Mouse (Mus musculus): ENCODE measurements around the gene Hoxa5. TPM values are rescaled to one million over a fixed set of nuclear protein-coding genes. Genes with fewer than 3 reads are reported as not detected.

Gene Hoxa5
- polyA plus RNA-seq, 1 experiment from 2014 or later, result 1.3 TPM

- no peak overlapping the region for H3K9ac ChIP-seq (ENCODE audit: low read length)
- H3K9me3 ChIP-seq (replicated peaks; ENCODE audit: control insufficient read depth, low read length), result no peaks in the 10 kb centered on the region
- no peak overlapping the region for H3K27ac ChIP-seq (ENCODE audit: low read length)
- H3K4me1 ChIP-seq (ENCODE audit: control insufficient read depth, insufficient read depth, low read length), result peaks cover 4% of the 10 kb centered on the region
- peak overlapping the region; percentile 5 for H3K4me3 ChIP-seq (ENCODE audit: low read length)
- peak overlapping the region; percentile 35 for H3K4me2 ChIP-seq (ENCODE audit: low read depth, low read length)
- 1% methylated on average over 37 of the region's 37 CpGs for WGBS
- peaks cover 96% of the 10 kb centered on the region for H3K27me3 ChIP-seq (ENCODE audit: control insufficient read depth, insufficient read depth, low read length)
- peak; percentile 64; the same call in 1 of the 2 replicates for ATAC-seq (replicated peaks; ENCODE audit: extremely low read depth, insufficient read depth, low FRiP score)
- H3K36me3 ChIP-seq (ENCODE audit: control insufficient read depth, insufficient read depth), result no peaks in the 10 kb centered on the region
Measured at GRCm38 (mm10) chr6:52211170-52211935, 7.0 kb upstream of the Hoxa5 start.

GRCm38 (mm10) chr6:52209685-52210046 is 5.3 kb upstream of the Hoxa5 start:
- Histone ChIP-seq H3K4me1 (ENCODE audit: control insufficient read depth, insufficient read depth, low read length) (peaks cover 4% of the 10 kb centered on the region), H3K4me3 (ENCODE audit: low read length) (no peak overlapping the region), H3K36me3 (ENCODE audit: control insufficient read depth, insufficient read depth) (no peaks in the 10 kb centered on the region), H3K4me2 (ENCODE audit: low read depth, low read length) (no peak overlapping the region), H3K9ac (ENCODE audit: low read length) (no peak overlapping the region), H3K27me3 (ENCODE audit: control insufficient read depth, insufficient read depth, low read length) (peaks cover 95% of the 10 kb centered on the region), H3K9me3 (replicated peaks; ENCODE audit: control insufficient read depth, low read length) (no peaks in the 10 kb centered on the region), H3K27ac (ENCODE audit: low read length) (no peak overlapping the region)
- no peak for ATAC-seq (replicated peaks; ENCODE audit: extremely low read depth, insufficient read depth, low FRiP score)
- 16% methylated on average over 12 of the region's 12 CpGs for WGBS

DNA sequence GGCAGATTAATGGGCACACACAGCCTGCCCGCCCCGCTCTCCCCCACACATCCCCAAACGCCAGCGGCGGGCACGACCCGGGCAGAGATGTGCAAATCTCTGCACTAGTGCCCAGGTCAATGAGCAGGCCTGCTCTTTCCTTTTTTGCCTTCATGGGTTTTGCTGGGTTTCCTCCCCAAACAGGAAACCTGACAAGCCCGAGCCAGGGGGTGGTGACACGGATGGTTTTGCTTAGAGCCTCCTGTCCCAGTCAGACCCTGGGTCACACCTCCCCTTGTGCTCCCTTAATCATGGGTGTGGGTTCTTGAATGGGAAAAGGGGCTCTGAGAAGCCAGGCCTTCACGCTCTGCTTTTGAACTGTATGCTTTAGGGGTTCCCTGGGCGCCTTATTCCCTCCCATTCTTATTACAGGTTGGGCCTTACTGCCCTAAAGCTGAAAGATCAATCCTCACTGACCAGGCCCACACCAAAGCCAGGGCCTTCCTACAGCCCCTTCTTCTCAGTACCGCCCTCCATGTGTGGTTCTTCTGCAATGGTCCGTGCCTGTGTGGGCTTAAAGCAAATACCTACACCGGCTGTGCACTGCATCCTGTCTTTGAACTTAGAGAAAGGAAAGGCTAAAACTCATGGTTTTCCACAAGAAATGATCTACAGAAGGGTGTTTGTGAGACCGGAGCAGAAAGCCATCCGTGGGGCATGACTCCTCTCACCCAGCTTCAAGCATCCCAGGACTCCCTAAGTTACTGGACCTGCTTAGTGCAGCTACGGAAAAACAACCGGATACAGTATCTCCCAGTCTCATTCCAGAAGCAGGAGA is 4.7 kb upstream of the Hoxa5 start:
- H3K4me3 ChIP-seq (ENCODE audit: low read length), result peak overlapping the region; percentile 28
- peaks cover 95% of the 10 kb centered on the region for H3K27me3 ChIP-seq (ENCODE audit: control insufficient read depth, insufficient read depth, low read length)
- 15% methylated on average over 18 of the region's 18 CpGs for WGBS
- no peak overlapping the region for H3K9ac ChIP-seq (ENCODE audit: low read length)
- H3K27ac ChIP-seq (ENCODE audit: low read length), result no peak overlapping the region
- H3K4me1 ChIP-seq (ENCODE audit: control insufficient read depth, insufficient read depth, low read length), result peaks cover 5% of the 10 kb centered on the region
- no peaks in the 10 kb centered on the region for H3K36me3 ChIP-seq (ENCODE audit: control insufficient read depth, insufficient read depth)
- ATAC-seq (replicated peaks; ENCODE audit: extremely low read depth, insufficient read depth, low FRiP score), result no peak
- no peaks in the 10 kb centered on the region for H3K9me3 ChIP-seq (replicated peaks; ENCODE audit: control insufficient read depth, low read length)
- H3K4me2 ChIP-seq (ENCODE audit: low read depth, low read length), result peak overlapping the region; percentile 54

- Histone ChIP-seq H3K4me1 (ENCODE audit: control insufficient read depth, insufficient read depth, low read length) (peaks cover 7% of the 10 kb centered on the region; the same call in 1 of the 2 replicates), H3K9me3 (replicated peaks; ENCODE audit: control insufficient read depth, low read length) (no peaks in the 10 kb centered on the region), H3K36me3 (ENCODE audit: control insufficient read depth, insufficient read depth) (no peaks in the 10 kb centered on the region), H3K4me3 (ENCODE audit: low read length) (peak within 1 kb of the TSS; percentile 28), H3K9ac (ENCODE audit: low read length) (no peak within 1 kb of the TSS), H3K27me3 (ENCODE audit: control insufficient read depth, insufficient read depth, low read length) (peaks cover 87% of the 10 kb centered on the region), H3K27ac (ENCODE audit: low read length) (no peak within 1 kb of the TSS), H3K4me2 (ENCODE audit: low read depth, low read length) (peak within 1 kb of the TSS; percentile 54)
- WGBS, result 4% methylated on average over 47 of the region's 47 CpGs
- no peak for ATAC-seq (replicated peaks; ENCODE audit: extremely low read depth, insufficient read depth, low FRiP score)
Measured at GRCm38 (mm10) chr6:52208072-52208867, 3.9 kb upstream of the Hoxa5 start, which contains the start of gene Hoxa6. Gene Hoxa6, minus strand, starts transcription at chr6:52208722.

DNA sequence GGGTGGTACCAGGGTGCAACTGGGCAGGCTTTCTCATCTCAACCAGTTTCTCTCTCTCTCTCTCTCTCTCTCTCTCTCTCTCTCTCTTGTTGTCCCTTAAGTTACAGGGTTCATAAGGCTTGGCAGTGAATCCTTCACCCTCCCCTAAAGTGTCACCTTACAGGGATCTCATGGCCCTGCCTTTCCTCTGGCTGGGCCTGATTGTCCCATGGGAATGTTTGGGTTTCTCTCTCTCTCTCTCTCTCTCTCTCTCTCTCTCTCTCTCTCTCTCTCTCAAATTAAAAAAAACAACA is 3.2 kb upstream of the Hoxa5 start:
- H3K27ac ChIP-seq (ENCODE audit: low read length), result no peak overlapping the region
- no peak overlapping the region for H3K9ac ChIP-seq (ENCODE audit: low read length)
- no peak overlapping the region for H3K4me3 ChIP-seq (ENCODE audit: low read length)
- H3K9me3 ChIP-seq (replicated peaks; ENCODE audit: control insufficient read depth, low read length), result no peaks in the 10 kb centered on the region
- H3K4me1 ChIP-seq (ENCODE audit: control insufficient read depth, insufficient read depth, low read length), result peaks cover 3% of the 10 kb centered on the region; the same call in 1 of the 2 replicates
- no peak for ATAC-seq (replicated peaks; ENCODE audit: extremely low read depth, insufficient read depth, low FRiP score)
- H3K4me2 ChIP-seq (ENCODE audit: low read depth, low read length), result no peak overlapping the region
- H3K27me3 ChIP-seq (ENCODE audit: control insufficient read depth, insufficient read depth, low read length), result peaks cover 84% of the 10 kb centered on the region
- H3K36me3 ChIP-seq (ENCODE audit: control insufficient read depth, insufficient read depth), result no peaks in the 10 kb centered on the region

- no peak for ATAC-seq (replicated peaks; ENCODE audit: extremely low read depth, insufficient read depth, low FRiP score)
- H3K9ac ChIP-seq (ENCODE audit: low read length), result no peak overlapping the region
- H3K4me3 ChIP-seq (ENCODE audit: low read length), result no peak overlapping the region
- H3K27ac ChIP-seq (ENCODE audit: low read length), result no peak overlapping the region
- H3K9me3 ChIP-seq (replicated peaks; ENCODE audit: control insufficient read depth, low read length), result no peaks in the 10 kb centered on the region
- H3K4me2 ChIP-seq (ENCODE audit: low read depth, low read length), result no peak overlapping the region
- 18% methylated on average over 4 of the region's 4 CpGs for WGBS
- peaks cover 82% of the 10 kb centered on the region for H3K27me3 ChIP-seq (ENCODE audit: control insufficient read depth, insufficient read depth, low read length)
- peaks cover 3% of the 10 kb centered on the region; the same call in 1 of the 2 replicates for H3K4me1 ChIP-seq (ENCODE audit: control insufficient read depth, insufficient read depth, low read length)
- no peaks in the 10 kb centered on the region for H3K36me3 ChIP-seq (ENCODE audit: control insufficient read depth, insufficient read depth)
Measured at GRCm38 (mm10) chr6:52206882-52207683, 2.7 kb upstream of the Hoxa5 start.

DNA sequence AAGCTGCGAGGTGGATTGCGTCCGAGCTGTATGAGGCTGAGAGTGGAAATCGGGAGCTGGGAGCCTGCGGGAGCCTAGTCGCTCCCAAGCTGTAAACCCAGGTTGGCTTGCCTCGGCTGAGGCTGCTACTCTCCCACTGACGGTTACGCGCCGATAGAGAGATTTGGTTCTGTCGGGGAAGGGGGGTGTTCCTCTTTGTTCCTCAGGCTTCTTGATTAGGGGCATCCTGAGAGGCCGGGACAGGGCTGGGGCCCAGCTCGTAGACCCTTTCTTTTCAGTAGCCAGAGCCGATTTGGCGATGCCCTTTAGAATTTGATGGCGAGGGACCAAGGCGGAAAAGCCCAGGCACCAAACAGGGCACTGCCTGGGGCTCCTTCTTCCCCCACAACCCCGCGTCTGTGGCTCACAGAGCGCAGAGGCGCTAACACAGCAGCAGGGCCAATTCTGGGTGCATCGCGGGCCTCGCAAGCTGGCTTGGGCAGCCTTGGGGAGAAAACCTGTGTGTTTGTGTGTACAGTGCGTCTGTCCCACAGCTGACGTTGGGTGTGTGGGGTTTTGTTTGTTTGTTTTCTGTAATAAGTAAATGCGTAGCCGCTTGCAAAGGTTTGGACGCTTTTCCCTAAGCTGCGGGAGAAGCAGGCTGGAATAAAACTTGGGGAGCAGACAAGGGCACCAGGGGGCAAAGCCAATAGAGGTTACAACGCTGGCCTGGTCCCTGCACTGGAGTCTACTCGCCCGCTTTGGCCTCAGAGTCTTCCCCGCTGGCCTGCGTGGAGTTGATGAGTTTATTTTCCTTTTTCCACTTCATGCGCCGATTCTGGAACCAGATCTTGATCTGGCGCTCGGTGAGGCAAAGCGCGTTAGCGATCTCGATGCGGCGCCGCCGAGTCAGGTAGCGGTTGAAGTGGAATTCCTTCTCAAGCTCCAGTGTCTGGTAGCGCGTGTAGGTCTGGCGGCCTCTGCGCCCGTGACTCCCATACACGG is 1.5 kb upstream of the Hoxa5 start:
- peak overlapping the region; percentile 5; the same call in 1 of the 2 replicates for H3K4me3 ChIP-seq (ENCODE audit: low read length)
- 10% methylated on average over 55 of the region's 55 CpGs for WGBS

More for the DNA sequence above, 1.5 kb upstream of the Hoxa5 start:
- no peak for ATAC-seq (replicated peaks; ENCODE audit: extremely low read depth, insufficient read depth, low FRiP score)
- no peaks in the 10 kb centered on the region for H3K36me3 ChIP-seq (ENCODE audit: control insufficient read depth, insufficient read depth)
- no peaks in the 10 kb centered on the region for H3K9me3 ChIP-seq (replicated peaks; ENCODE audit: control insufficient read depth, low read length)
- H3K27me3 ChIP-seq (ENCODE audit: control insufficient read depth, insufficient read depth, low read length), result peaks cover 80% of the 10 kb centered on the region
- H3K27ac ChIP-seq (ENCODE audit: low read length), result no peak overlapping the region
- no peak overlapping the region for H3K4me2 ChIP-seq (ENCODE audit: low read depth, low read length)
- H3K9ac ChIP-seq (ENCODE audit: low read length), result no peak overlapping the region
- peaks cover 3% of the 10 kb centered on the region; the same call in 1 of the 2 replicates for H3K4me1 ChIP-seq (ENCODE audit: control insufficient read depth, insufficient read depth, low read length)
